Mouse (Mus musculus) fibroblast of lung, adult 2 months (primary cell): ENCODE measurements around the gene Gm4924.

ENCODE experiments used
- DNase-seq: peaks from one replicate; pipeline ENCODE4 v3.0.0-alpha.2; 2011; ENCODE audit warnings: low read depth

Gm4924 gene

DNA sequence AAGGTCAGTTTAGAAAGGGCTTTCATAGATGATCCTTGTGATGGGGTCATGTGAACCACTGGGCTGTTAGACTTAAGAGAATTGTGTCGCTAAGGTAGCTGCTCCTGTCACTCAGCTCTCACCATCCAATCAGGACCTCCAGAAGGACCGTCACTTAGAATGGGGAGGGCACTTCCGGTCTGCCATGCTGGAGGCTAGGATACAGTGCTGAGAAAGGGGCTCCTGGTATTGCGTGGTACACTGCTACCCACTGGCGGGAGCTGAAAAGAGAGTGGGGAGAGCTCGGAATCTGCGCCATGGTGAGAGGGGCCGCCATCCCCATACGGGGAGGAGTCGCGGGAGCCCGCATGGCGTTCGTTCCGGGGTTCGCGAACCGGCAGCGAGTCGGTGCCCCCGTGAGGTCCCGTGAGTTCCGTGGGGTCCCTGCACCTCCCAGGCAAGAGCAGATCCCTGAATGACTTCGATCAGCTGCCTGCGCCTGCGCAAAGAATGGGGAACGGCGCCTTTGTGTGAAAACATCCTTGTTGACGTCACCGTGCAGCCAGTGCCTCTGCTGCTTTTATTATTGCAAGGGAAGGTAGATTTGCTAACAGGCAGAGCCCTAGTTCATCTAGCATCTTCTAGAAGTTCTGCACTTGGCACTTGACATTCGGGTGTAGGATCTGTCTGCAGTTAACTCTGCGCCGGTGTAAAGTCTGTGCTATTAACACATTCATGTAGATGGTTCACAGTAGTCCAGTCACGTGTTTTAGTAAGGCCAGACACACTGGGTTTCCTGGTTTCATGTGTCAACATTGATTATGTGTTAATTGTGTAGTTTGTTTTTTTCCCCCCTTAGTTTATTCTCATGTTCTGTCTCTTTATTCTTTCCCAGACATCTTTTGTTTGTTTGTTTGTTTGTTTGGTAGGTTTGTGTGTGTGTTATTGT lies at the start of gene Gm4924:
Gene Gm4924, plus strand, starts transcription at position 173 of the 928 bp plus-strand sequence.
- DNase-seq, result peak; percentile 90

DNA sequence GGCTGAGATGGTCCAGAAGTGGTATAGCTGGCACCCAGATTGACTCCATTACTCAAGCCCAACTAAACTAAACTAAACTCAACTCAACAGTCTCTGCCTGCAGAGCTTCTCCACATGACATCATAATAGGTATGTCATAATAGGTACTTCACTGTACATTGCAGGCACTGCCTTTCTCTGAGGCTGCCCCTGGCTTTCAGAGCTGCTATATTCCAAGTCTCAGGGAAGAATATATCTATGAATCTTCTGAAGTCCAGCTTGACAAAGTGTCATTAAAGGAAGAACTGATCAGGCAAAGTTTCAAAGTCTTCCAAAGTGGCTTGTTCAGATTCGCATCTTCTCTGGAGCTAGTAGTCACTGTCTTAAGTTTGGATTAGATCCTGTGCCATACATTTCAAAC lies 37.6 kb upstream of the Gm4924 start, which contains the start of gene 4932415D10Rik:
Gene 4932415D10Rik, minus strand, starts transcription at position 101 of the 400 bp plus-strand sequence.
- no peak for DNase-seq

DNA sequence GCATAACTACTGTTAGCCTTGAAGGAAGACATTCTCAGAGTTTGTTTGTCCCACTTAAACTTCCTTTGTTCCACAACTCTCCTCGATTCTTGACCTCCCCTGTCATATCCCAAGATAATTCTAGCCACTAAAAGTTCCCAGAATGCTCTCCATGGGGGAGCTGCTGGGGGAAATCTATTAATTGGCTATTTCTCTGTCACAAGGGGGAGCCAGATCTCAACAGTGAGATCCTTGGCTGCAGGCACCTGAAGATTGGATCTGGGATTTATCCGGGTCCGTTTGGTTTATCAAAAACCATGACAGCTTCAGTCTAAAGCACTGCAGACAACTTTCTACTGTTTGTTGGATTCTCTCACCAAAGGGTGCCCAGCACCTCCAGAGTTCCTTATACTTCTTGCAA lies 33.9 kb upstream of the Gm4924 start:
- DNase-seq, result no peak

DNA sequence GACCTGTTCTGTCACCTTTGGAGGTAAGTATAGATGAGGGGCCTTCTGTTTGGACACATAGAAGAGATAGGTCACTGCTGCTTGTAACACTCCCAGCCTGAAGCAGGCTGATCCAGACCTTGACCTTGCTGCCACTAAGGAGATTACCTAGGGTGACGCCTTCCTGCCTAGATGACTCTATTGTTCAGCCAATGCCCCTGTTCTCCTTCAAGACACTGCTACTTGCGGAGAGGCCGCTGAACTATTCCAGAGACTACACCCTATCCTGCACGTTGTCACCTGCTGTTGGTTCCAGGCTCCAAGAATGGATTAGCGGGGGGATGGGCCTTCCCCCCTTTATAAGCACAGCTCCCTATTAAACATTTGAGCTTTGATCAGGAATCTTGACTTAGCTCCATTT lies 24.2 kb upstream of the Gm4924 start:
- no peak for DNase-seq

DNA sequence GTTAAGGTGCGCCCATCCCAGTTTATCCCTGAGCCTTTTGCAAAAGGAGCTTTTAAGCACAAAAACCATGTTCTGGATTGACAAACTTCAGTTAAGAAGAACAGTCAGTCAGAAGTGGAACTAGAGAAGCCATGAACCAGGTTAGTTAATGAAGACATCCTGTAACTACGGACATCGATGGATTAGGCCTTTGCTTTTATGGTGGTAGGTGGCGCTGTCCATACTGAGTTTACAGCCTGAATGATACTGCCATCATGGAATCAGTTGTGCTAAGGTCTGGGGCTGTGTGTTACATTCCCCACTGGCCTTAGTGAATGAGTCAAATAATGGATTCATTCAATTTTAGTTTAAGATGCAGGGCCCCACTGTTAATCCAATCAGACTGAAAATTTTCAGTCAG lies 1.3 kb downstream of the Gm4924 start:
- DNase-seq, result no peak

DNA sequence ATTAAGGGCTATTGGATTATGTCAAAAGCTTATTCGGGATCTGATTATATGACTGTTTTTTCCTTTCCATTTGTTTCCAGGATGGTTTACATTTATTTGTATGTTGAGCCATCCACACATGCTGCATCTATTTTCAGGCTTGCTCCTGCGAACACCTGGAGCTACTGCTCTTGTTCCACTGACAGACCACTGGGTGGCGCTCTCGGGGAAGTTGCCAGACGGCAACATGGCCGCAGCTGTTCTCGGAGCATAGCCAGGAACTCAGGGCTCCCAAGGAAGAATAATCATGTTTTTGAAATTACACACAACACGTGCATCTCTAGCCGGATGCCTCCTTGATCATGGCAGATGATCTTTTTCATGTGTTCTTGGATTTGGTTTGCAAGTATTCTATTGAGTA lies 7.9 kb downstream of the Gm4924 start:
- no peak for DNase-seq

DNA sequence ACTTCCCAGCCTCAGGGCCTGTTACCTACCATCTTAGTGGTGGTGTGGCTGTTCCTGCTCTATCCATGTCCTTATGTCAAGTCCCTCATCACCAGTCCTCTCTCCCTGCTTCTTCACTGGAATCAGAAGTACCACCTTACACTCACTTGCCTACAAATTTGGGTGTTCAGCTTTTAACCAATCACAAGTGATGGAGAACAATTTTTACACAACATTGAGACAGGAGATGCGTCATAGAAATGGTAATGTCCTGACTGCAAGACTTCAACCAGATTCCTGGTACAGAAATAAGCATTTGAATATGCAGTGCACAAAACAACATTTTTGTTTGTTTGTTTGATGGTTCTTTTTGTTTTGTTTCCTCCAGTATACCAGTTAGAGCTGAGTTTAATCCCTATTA lies 28.9 kb downstream of the Gm4924 start:
- no peak for DNase-seq

DNA sequence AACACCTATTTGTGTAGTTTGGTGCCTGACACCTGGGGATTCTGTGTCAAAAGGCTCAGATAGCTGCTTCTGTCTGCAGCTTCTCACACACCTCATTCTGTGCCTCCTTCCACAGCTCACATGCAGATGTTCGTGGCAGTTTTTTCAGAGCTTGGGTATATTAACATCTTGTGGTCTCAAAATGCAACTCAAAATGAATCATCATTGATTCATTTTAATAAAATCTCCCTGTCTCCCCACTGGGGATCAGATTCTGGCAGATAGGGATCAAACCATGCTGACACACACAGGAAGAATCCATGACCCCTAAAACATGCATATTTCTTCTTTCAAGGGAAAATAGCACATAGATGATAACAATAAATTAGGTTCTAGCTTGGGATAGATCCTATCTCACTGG lies 55.5 kb downstream of the Gm4924 start:
- peak; percentile 9 for DNase-seq

DNA sequence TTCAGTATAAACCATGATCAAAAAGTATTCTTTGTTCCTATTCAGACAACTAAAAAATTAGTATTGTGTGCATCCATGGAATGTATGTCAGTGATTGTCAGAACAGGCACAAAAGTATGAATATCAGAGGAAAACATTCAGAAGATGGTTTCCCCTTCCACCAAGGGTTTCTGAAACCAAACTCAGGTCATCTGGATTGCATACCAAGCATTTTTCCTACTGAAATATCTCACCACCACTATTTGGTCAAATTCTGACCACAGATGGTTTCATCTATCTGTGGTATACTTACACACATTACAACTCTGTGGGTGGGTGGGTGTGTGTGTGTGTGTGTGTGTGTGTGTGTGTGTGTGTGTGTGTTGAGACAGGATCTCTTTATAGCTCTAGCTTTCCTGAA lies 69.6 kb downstream of the Gm4924 start:
- no peak for DNase-seq
